Mouse (Mus musculus) CD4-positive helper T cell, adult 2 months (primary cell): ENCODE results near the gene Plxdc2.
A peak's percentile ranks its signal among the peaks of the same experiment; 100 is the strongest.

Source experiments
- DNase-seq: peaks from one replicate; pipeline ENCODE4 v3.0.0-alpha.2; 2012; ENCODE audit warnings: low read depth, missing footprints, low spot score

Plxdc2 gene

DNA sequence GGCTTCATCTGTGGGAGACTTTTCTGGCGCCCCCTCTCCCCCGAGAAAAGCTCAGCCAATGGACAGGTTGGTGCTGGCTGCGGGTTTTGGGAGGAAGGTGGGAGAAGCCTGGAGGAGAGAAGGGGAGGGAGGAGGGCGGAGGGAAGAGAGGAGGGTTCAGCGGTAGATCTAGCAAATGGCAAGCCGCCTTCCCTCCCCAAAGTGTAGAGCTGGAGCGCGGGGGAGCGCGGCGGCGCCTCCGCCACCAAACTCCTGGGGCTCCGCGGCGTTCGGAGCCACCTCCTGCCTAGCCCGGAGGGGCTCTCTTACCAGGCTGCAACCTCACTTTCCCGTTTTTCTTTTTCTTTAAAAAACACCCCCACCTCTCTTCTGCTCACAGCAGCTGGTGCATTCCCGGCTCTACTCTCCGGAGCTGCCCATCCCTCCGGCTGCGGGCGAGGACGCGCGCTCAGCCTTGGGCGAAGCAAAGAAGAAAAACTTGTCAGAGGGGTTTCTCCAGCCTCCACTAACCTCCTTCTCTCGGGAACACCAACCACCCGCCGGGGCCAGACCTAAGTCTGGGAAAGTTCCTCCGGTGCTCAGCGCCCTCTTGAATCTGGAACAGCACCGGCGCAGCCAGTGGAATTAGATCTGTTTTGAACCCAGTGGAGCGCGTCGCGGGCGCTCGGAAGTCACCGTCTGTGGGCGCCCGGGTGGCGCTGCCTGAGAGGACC is at the start of gene Plxdc2:
Plxdc2 (plus strand) TSS at position 199 of the 713 bp plus-strand sequence.
- DNase-seq: peak; percentile 31

DNA sequence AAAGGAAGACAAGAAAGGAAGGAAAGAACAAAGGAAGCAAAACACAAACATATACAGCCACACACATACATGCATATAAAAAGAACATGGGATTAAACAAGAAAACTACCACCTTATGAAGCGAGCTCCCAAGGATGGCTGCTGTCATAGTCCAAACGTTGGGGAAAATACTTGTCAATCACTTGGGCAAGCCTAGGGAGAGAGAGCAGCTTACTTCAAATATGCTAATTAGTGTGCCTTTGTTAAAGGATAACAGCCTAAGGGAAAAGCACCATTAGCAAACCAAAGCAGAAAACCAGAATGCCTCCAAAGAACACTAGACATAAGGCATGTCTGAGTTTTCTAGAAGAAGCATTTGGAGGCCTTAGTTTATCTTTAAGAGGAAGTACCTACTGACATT is 45.7 kb upstream of the Plxdc2 start:
- no peak for DNase-seq

DNA sequence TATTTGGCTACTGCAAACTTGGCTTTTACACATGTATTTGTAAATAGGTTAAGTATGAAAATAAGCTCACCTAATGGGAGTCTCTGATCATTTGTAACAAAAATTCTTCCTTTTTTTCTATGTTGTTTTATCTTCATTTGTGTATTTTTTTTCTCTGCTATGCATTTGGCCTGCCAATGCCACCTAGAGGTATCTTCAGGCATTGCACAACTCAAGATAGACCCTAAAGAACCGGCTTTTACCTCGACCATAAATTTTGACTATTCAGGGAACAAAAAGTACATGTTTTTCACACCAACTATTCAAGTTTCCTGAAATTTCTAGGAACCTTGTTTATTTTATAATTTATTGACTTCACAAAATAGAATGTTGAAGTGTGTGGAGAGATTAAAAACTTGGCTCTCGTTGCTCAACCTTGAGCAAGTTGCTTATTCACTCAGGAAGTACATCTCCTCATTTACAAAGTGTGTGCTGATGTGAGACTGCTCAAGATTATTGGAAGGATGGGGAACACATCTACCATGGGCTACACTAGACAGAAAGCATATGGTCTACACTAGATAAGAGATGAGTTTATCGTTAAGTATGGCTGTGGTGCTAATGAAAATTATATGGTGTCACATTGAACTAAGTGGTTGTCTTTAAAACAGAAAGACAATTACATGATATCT is 43.6 kb upstream of the Plxdc2 start:
- DNase-seq: peak; percentile 21

DNA sequence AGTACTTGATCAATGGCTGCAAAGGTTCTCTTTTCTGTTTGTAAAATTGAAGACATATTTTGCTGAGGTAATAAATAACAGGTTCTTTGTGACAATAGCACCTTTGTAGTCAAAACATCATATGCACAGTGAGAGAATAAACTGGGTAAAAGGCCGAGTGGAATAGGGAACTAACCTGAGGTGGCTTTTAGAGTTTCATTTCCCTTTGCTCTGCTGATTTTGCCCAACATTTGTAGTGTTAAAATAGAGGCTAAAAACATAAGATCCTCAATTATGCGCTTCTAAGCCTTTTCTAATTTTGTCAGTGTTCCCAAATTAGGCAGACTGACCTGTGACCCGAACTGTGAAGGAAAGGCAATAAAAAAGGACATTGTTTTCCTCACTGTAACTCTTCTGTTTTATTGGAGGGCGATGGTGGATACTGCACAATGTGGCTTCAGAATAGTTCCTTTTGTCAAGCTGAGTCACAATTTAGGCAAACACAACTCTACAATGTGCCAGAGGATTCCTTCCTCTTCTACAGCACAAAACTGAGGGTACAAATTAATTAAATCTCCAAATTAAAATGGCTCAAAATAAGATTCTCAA is 20.8 kb upstream of the Plxdc2 start:
- no peak for DNase-seq

DNA sequence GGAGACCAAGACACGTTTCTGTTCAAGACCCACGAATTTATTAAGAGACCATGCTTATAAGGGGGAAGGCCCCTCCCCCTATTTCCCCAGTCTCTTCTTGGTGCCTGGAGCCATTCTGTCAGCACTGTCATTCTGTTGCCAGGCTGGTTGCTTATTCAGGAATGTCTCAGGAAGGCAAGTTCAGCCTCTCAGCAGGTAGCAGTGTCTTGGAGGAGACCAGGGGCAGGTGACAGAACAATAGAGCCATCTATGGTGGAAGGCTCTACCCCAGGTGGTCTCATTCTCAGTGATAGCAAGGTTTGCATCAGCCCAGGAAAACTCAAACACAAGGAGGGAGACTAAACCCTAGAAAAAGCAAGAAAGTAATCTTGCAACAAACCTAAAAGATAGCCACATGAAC is 11.5 kb upstream of the Plxdc2 start:
- no peak for DNase-seq

DNA sequence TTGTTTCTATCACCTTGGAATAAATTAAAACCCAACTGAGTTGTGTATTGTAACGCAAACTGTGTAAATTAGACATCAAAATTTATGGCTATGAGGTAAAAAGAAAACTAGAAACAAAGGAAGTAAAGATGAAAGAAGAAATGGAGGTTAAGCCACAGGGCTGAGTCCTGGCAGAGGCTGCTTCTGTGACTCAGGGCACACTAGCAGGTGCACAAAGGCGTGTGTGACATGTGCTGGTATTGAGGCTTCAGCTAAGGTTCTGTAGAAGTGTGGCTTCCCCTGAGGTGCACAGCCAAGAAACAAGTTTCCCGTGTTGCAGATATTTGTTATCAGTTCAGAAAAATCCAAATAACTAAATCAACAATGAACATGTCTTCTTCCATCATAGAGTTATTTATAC is 5.0 kb upstream of the Plxdc2 start:
- no peak for DNase-seq

DNA sequence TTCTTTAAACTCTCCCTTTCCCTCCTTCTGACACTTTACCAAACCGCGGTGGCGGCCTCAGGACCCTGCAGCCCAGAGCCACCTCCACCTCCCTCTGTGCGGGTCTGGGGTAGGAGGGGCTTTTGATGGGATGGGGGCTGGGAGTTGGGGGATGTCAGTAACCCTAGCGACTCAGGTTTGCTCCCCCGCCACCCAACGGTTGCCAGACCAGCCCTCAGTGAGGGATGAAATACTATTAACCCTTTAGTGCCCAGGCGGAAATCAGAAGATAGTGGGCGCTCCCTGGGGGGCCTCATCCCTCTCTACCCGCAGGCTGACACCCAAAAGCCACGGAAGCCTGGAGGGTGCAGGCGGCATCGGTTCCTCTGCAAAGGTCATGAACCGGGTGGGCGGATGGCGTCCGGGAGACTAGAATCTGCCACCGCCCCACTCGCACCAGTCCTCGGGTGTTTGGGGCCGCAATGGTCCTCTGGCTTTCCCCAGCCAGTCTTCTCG is 446 bp upstream of the Plxdc2 start:
- DNase-seq: peak; percentile 7

DNA sequence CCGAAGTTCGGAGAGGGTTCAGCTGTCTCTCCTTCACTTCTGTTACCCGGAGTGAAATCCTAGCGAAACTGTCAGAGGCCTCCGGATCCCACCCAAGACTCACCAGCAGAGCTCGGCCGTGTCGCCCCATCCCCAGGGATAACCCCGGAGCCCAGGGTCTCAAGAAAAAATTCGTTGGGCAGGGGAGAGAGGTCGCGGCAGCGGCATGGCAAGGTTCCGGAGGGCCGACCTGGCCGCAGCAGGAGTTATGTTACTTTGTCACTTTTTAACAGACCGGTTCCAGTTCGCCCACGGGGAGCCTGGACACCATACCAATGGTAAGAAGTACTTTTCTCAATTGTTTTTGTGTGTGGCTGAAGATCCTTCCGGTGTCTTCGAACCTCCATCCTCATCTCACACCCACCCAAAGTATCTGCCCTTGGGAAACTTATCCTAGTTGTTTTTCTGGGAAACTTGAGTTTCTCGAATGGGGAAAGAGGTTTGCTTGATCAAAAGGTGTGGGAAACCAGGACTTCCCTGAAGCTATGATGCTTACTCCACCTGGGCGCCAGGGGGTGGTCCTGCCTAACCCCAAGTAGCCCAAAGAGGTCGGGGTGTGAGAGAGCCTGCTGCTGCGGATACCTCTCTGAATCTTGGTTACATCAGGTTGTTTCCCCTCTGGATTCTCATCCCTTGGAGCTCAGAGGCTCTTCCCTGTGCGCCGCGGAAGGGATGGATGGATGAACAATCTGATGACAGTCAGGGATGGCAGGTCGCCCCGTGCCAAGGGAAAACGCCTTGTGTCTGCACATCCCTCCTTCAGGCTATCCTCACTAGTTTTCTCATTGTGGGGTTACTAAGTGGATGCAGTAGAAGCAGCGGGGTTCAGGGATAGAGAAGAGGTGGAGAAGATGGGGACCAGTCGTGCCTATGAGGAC is 1.1 kb downstream of the Plxdc2 start:
- peak; percentile 11 for DNase-seq

DNA sequence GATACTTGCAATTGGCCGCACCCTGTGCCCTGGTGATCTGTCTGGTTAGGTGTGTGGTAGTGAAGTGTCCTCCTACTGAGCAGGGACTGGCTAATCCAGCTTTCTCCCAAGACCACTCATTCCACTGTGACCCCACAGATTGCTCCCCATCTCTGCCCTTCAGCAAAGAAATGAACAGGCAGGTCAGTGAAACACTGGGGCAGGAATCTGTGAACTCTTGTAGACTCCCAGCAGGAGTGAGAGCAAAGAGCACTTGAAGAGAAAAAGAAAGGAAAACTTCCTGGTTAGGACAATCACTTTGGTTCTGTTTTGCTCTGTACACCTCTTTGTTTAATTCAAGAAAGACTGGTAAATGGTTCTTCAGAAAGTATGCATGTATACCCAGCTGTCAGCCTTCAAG is 1.8 kb downstream of the Plxdc2 start:
- DNase-seq: no peak

DNA sequence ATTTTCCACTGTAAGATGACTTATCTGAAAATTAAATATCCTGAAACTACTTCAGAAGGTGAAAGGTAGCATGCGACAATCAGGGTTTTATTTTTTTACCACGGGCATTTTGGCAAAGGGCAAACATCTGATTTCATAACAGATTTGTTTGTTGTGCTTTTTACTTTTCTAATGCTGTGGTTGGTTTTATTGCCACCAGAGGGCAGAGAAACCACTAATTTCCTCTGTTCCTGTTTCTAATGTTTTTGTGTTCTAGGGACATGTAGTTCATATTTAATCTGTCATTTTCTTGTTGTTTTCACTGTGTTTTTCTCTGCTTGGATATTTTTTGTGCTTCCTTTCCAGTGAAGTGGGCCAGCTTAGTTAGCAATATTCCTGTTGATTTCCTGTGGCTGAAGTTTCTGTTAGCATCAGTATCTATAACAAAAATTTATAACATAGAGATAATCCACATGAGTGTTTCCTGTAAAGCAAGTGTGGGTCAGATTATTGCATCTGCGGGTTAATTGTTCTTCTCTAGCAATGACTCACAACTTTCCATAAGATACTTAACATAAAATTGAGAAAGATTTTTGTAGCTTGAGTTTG is 3.3 kb downstream of the Plxdc2 start:
- no peak for DNase-seq

DNA sequence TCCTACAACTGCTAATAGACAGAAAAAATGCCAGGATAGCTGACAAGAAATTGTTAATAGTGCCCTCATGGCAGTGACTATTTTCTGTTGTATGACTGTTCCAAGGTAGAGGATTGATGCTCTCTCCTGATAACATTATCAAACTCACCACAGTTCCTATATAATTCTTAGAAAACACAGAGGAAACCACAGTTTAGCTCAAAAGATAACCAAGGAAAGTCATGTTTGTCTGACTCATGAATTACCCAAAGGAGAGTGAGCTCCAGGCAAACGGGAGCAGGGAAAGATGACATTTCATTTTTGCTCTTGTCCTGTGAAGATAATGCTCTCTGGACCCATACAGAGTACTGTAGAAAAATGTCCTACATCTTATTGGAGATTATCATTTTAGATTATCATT is 8.6 kb downstream of the Plxdc2 start:
- DNase-seq: no peak

DNA sequence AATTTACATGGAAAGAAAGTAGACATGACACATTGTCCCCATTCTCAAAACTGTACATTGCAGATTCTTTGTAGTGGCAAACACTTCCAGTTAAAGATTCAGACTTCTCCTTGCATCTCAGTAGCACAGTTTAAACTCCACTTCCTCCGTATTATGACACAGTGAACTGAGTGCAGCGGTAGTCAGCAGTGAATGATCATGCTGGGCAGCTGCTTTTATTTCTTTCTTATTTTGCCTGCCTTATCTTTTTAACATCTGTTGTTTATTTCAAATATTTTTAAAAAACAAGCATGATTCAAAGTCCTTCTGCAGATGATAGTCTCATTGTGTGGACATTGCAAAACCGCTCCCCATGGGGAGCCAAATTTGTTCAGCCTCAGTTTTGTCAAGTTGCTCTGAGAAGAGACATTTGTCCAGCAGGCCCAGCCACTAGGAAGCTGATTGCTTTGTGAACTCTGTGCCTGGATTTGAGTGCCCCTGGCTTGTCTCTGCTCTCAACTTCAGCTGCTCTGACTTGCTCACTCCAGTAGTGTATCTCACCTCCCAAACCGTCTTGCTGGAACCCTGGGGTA is 9.8 kb downstream of the Plxdc2 start:
- no peak for DNase-seq

DNA sequence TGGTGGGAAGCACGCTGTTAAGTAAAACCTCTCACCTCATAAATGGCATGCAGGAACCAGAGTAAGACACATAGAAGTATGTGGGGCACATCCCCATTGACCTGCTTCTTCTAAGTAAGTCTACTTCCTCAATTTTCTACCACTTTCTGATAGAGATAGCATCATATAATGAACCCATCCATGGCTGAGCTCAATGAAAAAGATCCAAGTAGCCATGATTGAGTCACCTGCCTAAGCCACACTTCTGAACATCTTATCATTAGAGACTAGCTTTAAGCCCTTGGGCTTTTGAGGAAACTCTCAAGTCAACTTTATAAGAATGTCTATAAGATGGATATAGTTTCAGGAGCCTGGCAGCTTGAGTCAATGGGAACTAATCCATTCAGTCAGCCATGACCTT is 14.3 kb downstream of the Plxdc2 start:
- no peak for DNase-seq

DNA sequence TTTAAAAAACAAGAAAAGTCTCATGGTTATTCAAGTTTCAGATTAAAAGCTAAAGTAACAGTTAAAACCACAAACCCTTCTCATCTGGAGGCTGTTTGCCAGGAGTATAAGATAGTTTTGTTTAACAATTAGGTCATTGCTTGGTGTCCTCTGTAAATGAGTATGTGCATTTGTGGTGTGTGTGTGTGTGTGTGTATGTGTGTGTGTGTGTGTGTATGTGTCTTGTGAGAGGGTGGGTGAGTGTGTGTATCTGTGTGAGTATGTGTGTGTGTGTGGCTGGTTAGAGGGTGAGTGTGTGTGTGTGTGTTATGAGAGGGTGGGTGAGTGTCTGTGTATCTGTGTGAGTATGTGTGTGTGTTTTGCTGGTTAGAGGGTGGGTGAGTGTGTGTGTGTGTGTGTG is 18.2 kb downstream of the Plxdc2 start:
- no peak for DNase-seq

DNA sequence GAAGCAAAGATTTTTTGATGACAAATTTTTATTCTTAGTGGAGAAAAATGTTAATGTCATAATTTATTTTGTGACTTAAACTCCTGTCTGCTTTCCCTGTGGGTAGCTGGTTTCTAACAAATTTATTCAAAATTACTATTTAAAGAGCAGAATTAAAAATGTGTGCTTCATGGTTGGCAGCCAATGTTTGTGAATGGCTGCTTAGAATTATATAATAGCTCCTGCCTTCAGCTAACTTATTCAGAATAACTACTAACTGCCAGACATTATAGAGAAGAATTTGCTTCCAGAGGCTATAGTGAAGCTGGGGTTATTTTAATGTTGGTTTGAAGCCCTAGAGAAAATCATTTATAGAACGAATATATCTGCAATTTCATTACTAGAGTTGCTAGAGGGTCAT is 30.1 kb downstream of the Plxdc2 start:
- no peak for DNase-seq

DNA sequence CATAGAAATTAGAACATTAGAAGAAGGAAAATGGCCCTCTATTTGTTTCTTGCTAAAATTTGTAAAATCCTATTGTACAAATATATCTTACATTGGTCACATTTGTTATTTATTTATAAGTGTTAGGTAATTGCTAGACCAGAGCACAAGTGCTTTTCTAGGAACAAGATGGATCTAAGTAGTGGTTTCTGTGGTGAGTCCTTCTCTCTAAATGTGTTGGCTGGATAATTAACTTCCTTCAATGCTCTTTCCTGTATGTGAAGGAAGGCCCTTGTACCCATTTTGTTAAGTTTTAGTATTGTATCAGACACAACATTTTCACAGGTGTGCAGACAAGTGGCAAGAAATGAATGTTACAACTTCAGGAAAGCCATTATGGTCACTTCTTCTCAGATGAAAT is 30.6 kb downstream of the Plxdc2 start:
- no peak for DNase-seq

DNA sequence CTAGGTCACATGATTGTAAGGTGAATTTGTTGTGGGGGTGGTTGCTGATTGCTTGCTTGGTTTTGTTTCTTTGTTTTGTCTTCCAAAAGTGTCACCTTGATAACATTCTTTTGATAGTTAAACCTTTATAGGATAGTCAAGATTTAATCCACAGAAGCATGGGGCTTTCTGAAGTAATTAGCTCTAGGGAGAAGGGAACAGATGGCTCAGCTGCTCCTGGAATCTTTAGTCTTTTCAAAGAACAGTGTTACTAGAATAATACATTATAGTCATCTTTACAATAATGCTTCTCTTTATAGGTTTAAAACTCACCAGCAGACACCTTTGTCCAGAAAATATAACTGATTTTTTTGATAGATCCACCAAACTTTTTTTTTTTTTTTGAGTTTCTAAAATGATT is 31.7 kb downstream of the Plxdc2 start:
- no peak for DNase-seq

DNA sequence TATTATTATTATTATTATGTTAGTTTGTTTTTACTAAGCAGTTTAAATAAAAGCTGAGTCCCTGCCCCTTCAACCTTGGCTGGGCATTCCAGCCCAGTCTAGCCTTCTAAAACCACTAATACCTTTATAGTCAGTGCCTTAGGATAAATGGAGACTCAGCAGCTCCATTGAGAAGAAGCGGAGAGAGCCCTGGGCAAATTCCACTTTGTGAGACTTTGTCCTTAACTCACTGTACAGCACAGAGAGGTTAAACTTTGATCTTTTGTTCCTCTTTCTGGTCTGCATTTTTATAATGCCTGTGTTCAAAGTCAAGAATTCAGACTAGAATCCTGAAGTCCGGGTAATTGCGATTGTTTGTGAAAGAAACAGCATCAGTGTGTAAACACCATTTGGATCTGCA is 41.4 kb downstream of the Plxdc2 start:
- DNase-seq: no peak

DNA sequence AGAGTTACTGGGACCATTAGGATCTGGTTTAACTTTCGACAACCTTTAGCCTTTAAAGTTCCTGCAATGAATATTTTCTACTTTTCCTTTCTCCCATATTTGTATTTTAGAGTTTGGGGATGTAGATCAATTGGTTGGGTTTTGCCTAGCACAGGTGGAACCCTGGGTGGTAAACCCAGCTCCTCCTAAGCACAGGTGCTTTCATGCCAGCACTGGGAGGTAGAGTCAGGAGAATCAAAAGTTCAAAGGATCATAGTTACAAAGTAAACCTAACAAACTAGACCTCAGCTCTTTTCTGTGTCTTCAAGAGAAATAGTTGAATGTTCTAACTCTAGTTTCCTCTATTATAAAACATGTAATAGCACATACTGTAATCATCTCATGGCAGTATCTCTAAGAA is 41.9 kb downstream of the Plxdc2 start:
- no peak for DNase-seq

DNA sequence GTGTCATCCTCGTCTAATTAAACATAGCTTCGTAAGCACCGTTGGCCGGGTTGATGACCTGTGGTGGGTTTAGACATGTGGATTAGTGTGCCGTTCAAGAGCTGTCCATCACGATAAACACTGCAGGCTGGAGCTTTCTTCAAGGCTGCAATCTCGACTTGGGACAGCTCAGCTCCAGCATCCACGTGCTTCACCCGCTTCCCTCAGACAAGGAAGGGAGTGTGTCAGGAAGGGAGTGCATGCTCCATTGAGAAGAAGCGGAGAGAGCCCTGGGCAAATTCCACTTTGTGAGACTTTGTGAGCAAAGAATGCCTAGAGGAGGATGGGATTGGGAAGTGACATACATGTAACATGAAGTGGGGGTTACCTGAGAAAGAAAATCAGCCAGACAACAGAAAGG is 42.8 kb downstream of the Plxdc2 start:
- no peak for DNase-seq

DNA sequence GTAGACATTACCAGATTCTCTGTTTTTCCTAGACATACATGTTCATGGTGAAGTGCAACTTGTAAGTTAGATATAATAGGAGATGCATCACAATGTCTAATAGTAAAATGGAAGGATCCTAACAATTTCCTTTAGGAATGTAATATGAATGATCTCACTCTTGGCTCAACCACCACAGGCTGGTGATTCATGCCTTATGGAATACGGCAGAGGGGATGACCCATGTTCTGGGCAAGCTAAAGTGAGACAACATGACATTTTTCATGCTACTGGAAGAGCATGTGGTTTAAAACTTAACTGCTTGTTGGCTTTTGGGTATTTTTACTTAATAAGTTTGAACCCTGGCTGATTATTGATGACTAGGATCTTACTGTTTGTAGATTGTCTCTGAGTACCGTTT is 50.4 kb downstream of the Plxdc2 start:
- no peak for DNase-seq
